Mouse (Mus musculus): ENCODE data around the gene Elac2.

- no peak for TF ChIP-seq POLR2A (IDR thresholded peaks at IDR 0.05; ENCODE audit: low read depth, low read length)
- TF ChIP-seq CTCF (IDR thresholded peaks at IDR 0.05; ENCODE audit: extremely low read depth, insufficient read length, insufficient replicate concordance, low read depth, low read length): no peak
These were observed 6.4 kb upstream of the Elac2 start for GRCm38 (mm10) chr11:64972418-64972817.

Data from small intestine, adult 2 months (tissue).